11 mouse cellular contexts compared by ENCODE assay signal in genomic region chr3:21820051-21820598, GRCm38 (mm10).
DNase-seq lines count a peak whose midpoint lies in the region; ATAC-seq and TF ChIP-seq lines count a peak whose summit lies in the region.
"Had no signal": no experiment of that assay in that cellular context is flagged by ENCODE, and none has a peak within 500 bp of the region (broad histone marks: within the 10 kb centered on the region; RNA-seq: fewer than 3 reads in every experiment).

No protein-coding gene starts in this region.

- peak in 1 of 2 experiments; percentile 18 for DNase-seq in heart, adult 2 months
- DNase-seq in heart, postnatal 25 days (ENCODE audit: low spot score): no peak
- peak; percentile 85 for DNase-seq in NIH3T3 (ENCODE audit: low read depth)
- peak; percentile 21 for DNase-seq in limb, embryonic 14.5 days (ENCODE audit: low spot score)
- DNase-seq in kidney, postnatal 25 days: no peak
- no peak for DNase-seq in gastrocnemius, adult 2 months
- no peak for DNase-seq in left cerebral cortex, adult 8-10 months (ENCODE audit: low spot score in 2 of 2)
- DNase-seq: kidney, postnatal 4 days had no signal

- WGBS in heart, adult 2 months: 13% methylated on average over 3 of the region's 3 CpGs
- WGBS in limb, embryonic 14.5 days: 56% methylated on average over 3 of the region's 3 CpGs

- peaks cover 8% of the 10 kb centered on the region for H3K4me1 ChIP-seq in heart, adult 2 months (ENCODE audit: control insufficient read depth, insufficient read depth, low read length)
- 0 out of 2 replicates have a peak, but pooled peaks cover 6% of the 10 kb centered on the region for H3K4me1 ChIP-seq in limb, embryonic 14.5 days (ENCODE audit: control insufficient read depth, insufficient read depth, low read length)
- H3K4me1 ChIP-seq: intestine, embryonic 15.5 days had no signal

- TF ChIP-seq CTCF in heart, adult 2 months (IDR thresholded peaks at IDR 0.05): no peak
- no peak for TF ChIP-seq CTCF in gastrocnemius, adult 2 months (IDR thresholded peaks at IDR 0.05)

- peak; percentile 67 for ATAC-seq in granulocyte monocyte progenitor cell, adult 5-6 weeks (replicated peaks; ENCODE audit: poor library complexity, severe bottlenecking)
- ATAC-seq in limb, embryonic 14.5 days (ENCODE audit: low FRiP score, low read depth): no peak
- ATAC-seq: intestine, embryonic 15.5 days had no signal

- no peak overlapping the region for H3K9ac ChIP-seq in heart, adult 2 months (ENCODE audit: low read depth, low read length)
- H3K9ac ChIP-seq in limb, embryonic 14.5 days (ENCODE audit: low read depth, low read length, severe bottlenecking): no peak overlapping the region
- H3K9ac ChIP-seq: intestine, embryonic 15.5 days had no signal

- H3K4me3 ChIP-seq in heart, adult 2 months: no peak overlapping the region
- no peak overlapping the region for H3K4me3 ChIP-seq in limb, embryonic 14.5 days (replicated peaks; ENCODE audit: low read length)
- H3K4me3 ChIP-seq in gastrocnemius, adult 2 months: no peak overlapping the region
- H3K4me3 ChIP-seq: intestine, embryonic 15.5 days had no signal

- no peaks in the 10 kb centered on the region for H3K9me3 ChIP-seq in limb, embryonic 14.5 days (ENCODE audit: control insufficient read depth, low read length)
- H3K9me3 ChIP-seq: intestine, embryonic 15.5 days had no signal

- peak overlapping the region; percentile 17; the same call in 1 of the 2 replicates for H3K27ac ChIP-seq in heart, adult 2 months
- H3K27ac ChIP-seq in limb, embryonic 14.5 days (replicated peaks; ENCODE audit: low read depth, low read length): 0 out of 2 replicates have a peak overlapping the region, but pooled peaks have one; percentile 8
- no peak overlapping the region for H3K27ac ChIP-seq in gastrocnemius, adult 2 months
- H3K27ac ChIP-seq: intestine, embryonic 15.5 days; macrophage had no signal

- no peak for TF ChIP-seq EP300 in heart, adult 2 months (IDR thresholded peaks at IDR 0.05; ENCODE audit: insufficient read depth, low read depth, low read length)

- intact Hi-C loops in heart, adult 2 months (cut with DNase I): loop anchor here (5.0 kb wide), 1 partner anchor 257 kb away; the partner anchor contains the start of gene Tbl1xr1
- intact Hi-C loops in heart, postnatal 25 days (cut with DNase I): loop anchor here (5.0 kb wide), 1 partner anchor 112 kb away; no protein-coding TSS in a partner anchor
- intact Hi-C loops in gastrocnemius, adult 2 months (cut with DNase I): no loop called here

- no peaks in the 10 kb centered on the region for H3K27me3 ChIP-seq in heart, adult 2 months (ENCODE audit: control insufficient read depth, insufficient read depth, low read length)
- no peaks in the 10 kb centered on the region for H3K27me3 ChIP-seq in limb, embryonic 14.5 days (ENCODE audit: control insufficient read depth, insufficient read depth, low read length)
- H3K27me3 ChIP-seq: intestine, embryonic 15.5 days had no signal

- H3K79me2 ChIP-seq in heart, adult 2 months (replicated peaks; ENCODE audit: control insufficient read depth, insufficient read depth, low read length): no peaks in the 10 kb centered on the region

- peaks cover 4% of the 10 kb centered on the region for H3K36me3 ChIP-seq in heart, adult 2 months (ENCODE audit: control insufficient read depth, insufficient read depth, low read length)
- H3K36me3 ChIP-seq in limb, embryonic 14.5 days (ENCODE audit: control insufficient read depth, insufficient read depth, low read length): no peaks in the 10 kb centered on the region
- H3K36me3 ChIP-seq: intestine, embryonic 15.5 days had no signal

- no peak for TF ChIP-seq POLR2A in heart, adult 2 months (IDR thresholded peaks at IDR 0.05; ENCODE audit: insufficient read depth, low read depth, low read length)
- no peak for TF ChIP-seq POLR2A in limb, embryonic 14.5 days (IDR thresholded peaks at IDR 0.05; ENCODE audit: borderline replicate concordance, extremely low read depth, insufficient read depth, insufficient read length)

- no peak overlapping the region for H3K4me2 ChIP-seq in limb, embryonic 14.5 days (replicated peaks; ENCODE audit: low read depth, low read length, severe bottlenecking)
- H3K4me2 ChIP-seq: intestine, embryonic 15.5 days had no signal

Comparison
In these comparisons a context has a peak if more than half of its experiments do, and no peak if none do; other contexts are left out.
1. DNase-seq: peak in NIH3T3 (single experiment) and limb, embryonic 14.5 days (single experiment); none in heart, postnatal 25 days (single experiment), kidney, postnatal 25 days (0 of 2), gastrocnemius, adult 2 months (single experiment) and left cerebral cortex, adult 8-10 months (0 of 2).